8 mouse cellular contexts compared by ENCODE assay signal in the genomic region with DNA sequence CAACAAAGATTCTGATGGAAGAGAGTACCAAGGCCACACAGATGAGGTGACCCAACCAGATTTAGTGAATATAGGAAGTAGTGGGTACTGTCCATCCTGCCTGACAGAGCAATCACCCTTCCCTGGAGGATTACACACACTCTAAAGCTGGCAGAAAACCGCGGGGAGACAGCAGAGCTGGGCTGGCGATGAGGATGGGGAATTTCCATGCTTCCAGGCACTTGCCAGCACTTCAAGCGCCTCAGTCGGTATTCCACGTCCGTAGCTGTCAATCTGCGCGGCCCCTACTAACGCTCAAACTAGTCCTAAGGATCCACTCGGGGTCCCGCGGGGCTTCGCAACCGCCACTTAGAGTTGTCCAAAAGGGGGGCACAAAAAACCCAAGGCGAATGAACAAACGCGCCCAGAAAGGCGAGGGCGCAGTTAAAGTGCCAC. TPM values are rescaled to one million over a fixed set of nuclear protein-coding genes. Genes with fewer than 3 reads are reported as not detected.
DNase-seq lines count a peak whose midpoint lies in the region; TF ChIP-seq lines count a peak whose summit lies in the region.

No protein-coding gene starts in this region.

- no peaks in the 10 kb centered on the region for H3K36me3 ChIP-seq in heart, embryonic 10.5 days
- no peaks in the 10 kb centered on the region for H3K36me3 ChIP-seq in small intestine, adult 2 months (ENCODE audit: control insufficient read depth, insufficient read depth, low read length)

- peak overlapping the region; percentile 66 for H3K4me3 ChIP-seq in cerebellum, adult 2 months (replicated peaks; ENCODE audit: insufficient read depth, low read depth, low read length)
- peak overlapping the region; percentile 82 for H3K4me3 ChIP-seq in heart, embryonic 10.5 days
- peak overlapping the region; percentile 93 for H3K4me3 ChIP-seq in small intestine, adult 2 months (ENCODE audit: low read depth, low read length)

- DNase-seq in cerebellum, adult 2 months: peak in 1 of 2 experiments; percentile 40
- no peak for DNase-seq in cerebellum, adult 9-11 months
- peak; percentile 83 for DNase-seq in 3T3-L1 (ENCODE audit: low read depth, low spot score)
- DNase-seq in brain, adult 2 months (ENCODE audit: low read depth, low spot score): peak; percentile 77
- DNase-seq in heart, embryonic 10.5 days (ENCODE audit: low spot score): peak; percentile 80
- peak; percentile 54 for DNase-seq in kidney, postnatal 10 days
- DNase-seq in lung, postnatal 25 days (ENCODE audit: low spot score): peak; percentile 18

- no peaks in the 10 kb centered on the region for H3K4me1 ChIP-seq in cerebellum, adult 2 months (ENCODE audit: control insufficient read depth, insufficient read depth, low read length)
- peaks cover 12% of the 10 kb centered on the region for H3K4me1 ChIP-seq in heart, embryonic 10.5 days
- peaks cover 7% of the 10 kb centered on the region; the same call in 1 of the 2 replicates for H3K4me1 ChIP-seq in small intestine, adult 2 months (ENCODE audit: control insufficient read depth, insufficient read depth, insufficient read length, low read length)

- no peaks in the 10 kb centered on the region for H3K27me3 ChIP-seq in cerebellum, adult 2 months (ENCODE audit: control insufficient read depth, insufficient read depth, low read length)
- no peaks in the 10 kb centered on the region for H3K27me3 ChIP-seq in heart, embryonic 10.5 days (ENCODE audit: insufficient read depth, poor library complexity, severe bottlenecking)
- H3K27me3 ChIP-seq in small intestine, adult 2 months (ENCODE audit: control insufficient read depth, insufficient read depth, low read length): no peaks in the 10 kb centered on the region

- H3K9me3 ChIP-seq in heart, embryonic 10.5 days: no peaks in the 10 kb centered on the region

- TF ChIP-seq POLR2A in cerebellum, adult 2 months (IDR thresholded peaks at IDR 0.05; ENCODE audit: borderline replicate concordance, insufficient read depth, low read length): no peak
- TF ChIP-seq POLR2A in small intestine, adult 2 months (IDR thresholded peaks at IDR 0.05; ENCODE audit: low read depth, low read length): no peak

- H3K27ac ChIP-seq in cerebellum, adult 2 months (ENCODE audit: insufficient read depth, low read length): no peak overlapping the region
- peak overlapping the region; percentile 93 for H3K27ac ChIP-seq in heart, embryonic 10.5 days
- peak overlapping the region; percentile 74 for H3K27ac ChIP-seq in small intestine, adult 2 months (ENCODE audit: insufficient read depth, low read depth, low read length)

- under 1% methylated on average over 20 of the region's 20 CpGs for WGBS in cerebellum, adult 2 months
- WGBS in heart, embryonic 10.5 days: under 1% methylated on average over 20 of the region's 20 CpGs
- under 1% methylated on average over 20 of the region's 20 CpGs for WGBS in small intestine, adult 2 months

- TF ChIP-seq CTCF in cerebellum, adult 2 months (IDR thresholded peaks at IDR 0.05; ENCODE audit: borderline replicate concordance, insufficient read depth, low read depth, low read length): no peak
- no peak for TF ChIP-seq CTCF in small intestine, adult 2 months (IDR thresholded peaks at IDR 0.05; ENCODE audit: extremely low read depth, insufficient read length, insufficient replicate concordance, low read depth, low read length)

RNA-seq across cellular contexts. Expression of gene Pam, which starts 0.6 kb away (rescaled TPM):
- 33.0 and 35.4 TPM in 2 replicates for polyA plus RNA-seq in cerebellum, adult 2 months (2012; rRNA removed)
- polyA plus RNA-seq in heart, embryonic 10.5 days (2016; fragmentation: Nextera tagmentation; extraction: Ambion mirVana): 88.8 and 231 TPM in 2 replicates
- polyA plus RNA-seq in small intestine, adult 2 months (2012; rRNA removed): 71.5 and 99.5 TPM in 2 replicates
